Mouse (Mus musculus) forelimb bud, embryonic 11.5 days (tissue): ENCODE measurements at regions not wholly inside any gene's neighbourhood (a gene's known extent, or its start where the extent isn't known, plus 50 kb on each side); places are given as distances from the start of the nearest gene placed in this dataset.

ENCODE experiments used
- DNase-seq: peaks from one replicate; pipeline ENCODE4 v3.0.0-alpha.2; 2012; ENCODE audit warnings: low read depth, low spot score

DNA sequence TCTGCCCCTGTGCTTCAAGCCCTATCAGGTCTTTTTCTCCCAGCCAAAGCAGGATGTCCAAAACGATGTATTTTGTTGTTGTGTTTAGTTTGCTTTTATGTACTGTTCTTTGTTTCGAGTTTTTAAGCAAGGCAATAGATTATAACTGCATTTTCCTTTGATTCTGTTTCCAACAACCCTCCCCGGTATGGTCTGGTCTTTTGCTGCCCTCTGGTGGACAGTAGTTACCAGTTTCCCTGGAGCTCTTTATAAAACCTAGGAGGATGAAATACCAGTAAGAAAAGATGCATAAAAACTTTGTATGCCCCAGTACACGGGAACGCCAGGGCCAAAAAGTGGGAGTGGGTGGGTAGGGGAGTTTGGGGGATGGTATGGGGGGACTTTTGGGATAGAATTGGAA lies 73.9 kb upstream of the Itm2a start:
- DNase-seq: peak; percentile 66

DNA sequence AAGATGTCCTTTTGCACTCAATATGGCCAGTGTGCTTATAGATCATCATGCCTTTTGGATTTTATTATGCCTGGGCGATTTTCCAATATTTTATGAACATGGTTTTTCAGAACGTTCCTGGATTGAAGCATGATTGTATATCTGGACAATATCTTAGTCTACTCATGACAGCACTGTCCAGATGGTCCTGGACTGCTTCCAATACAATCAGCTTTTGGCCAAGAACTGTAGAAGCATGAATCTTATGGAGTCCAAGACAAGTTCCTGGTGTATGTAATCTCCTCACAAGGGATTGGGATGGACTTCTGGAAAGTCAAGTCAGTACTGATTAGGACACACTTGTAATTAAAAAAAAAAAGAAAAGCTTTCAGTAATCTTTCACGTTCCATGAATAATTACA lies 66.1 kb upstream of the Itm2a start:
- no peak for DNase-seq
